Mouse (Mus musculus) ES-E14 (cell line): ENCODE measurements at regions not wholly inside any gene's neighbourhood (a gene's known extent, or its start where the extent isn't known, plus 50 kb on each side); places are given as distances from the start of the nearest gene placed in this dataset.
A peak's percentile ranks its signal among the peaks of the same experiment; 100 is the strongest.

Experiments used
- DNase-seq: peaks from one replicate; pipeline ENCODE4 v3.0.0-alpha.2; 2013; ENCODE audit warnings: low read depth, low spot score
- H3K27ac ChIP-seq: 2 replicates; pipeline ENCODE4 v1.5.1; 2012; ENCODE audit warnings: low read depth, mild to moderate bottlenecking, low read length, moderate library complexity, mixed read lengths; ENCODE audit not compliant: poor library complexity, insufficient read depth, severe bottlenecking
- H3K36me3 ChIP-seq: 2 replicates; pipeline ENCODE4 v1.6.1; 2012; ENCODE audit warnings: mild to moderate bottlenecking, low read length, moderate library complexity, mixed read lengths; ENCODE audit not compliant: control insufficient read depth, poor library complexity, insufficient read depth, severe bottlenecking
- H3K4me1 ChIP-seq, 2 experiments: fragments of 150-350 bp in 1 of 2; sonication (generic) in 1 of 2; 2 replicates each; pipeline ENCODE4 v1.6.1; 2012; ENCODE audit warnings: low read length in 2 of 2, mild to moderate bottlenecking in 1 of 2, mixed read lengths in 1 of 2; ENCODE audit not compliant: control insufficient read depth in 2 of 2, insufficient read depth in 2 of 2, poor library complexity in 1 of 2
- H3K4me3 ChIP-seq, 2 experiments: fragments of 150-350 bp in 1 of 2; sonication (generic) in 1 of 2; 2 replicates each; pipeline ENCODE4 v1.5.1; 2012; ENCODE audit warnings: low read length in 2 of 2, low read depth in 1 of 2, mild to moderate bottlenecking in 1 of 2, mixed read lengths in 1 of 2; ENCODE audit not compliant: insufficient read depth in 1 of 2, poor library complexity in 1 of 2, severe bottlenecking in 1 of 2
- H3K9ac ChIP-seq: 2 replicates; pipeline ENCODE4 v1.6.1; 2012; ENCODE audit warnings: low read depth, mild to moderate bottlenecking, low read length, mixed read lengths; ENCODE audit not compliant: poor library complexity, insufficient read depth, severe bottlenecking
- H3K9me3 ChIP-seq: fragments of 150-350 bp; sonication (generic); 2 replicates; pipeline ENCODE4 v1.6.1; 2012; ENCODE audit warnings: low read depth, mild to moderate bottlenecking, low read length; ENCODE audit not compliant: control insufficient read depth, insufficient read depth
- CHD2 ChIP-seq: IDR thresholded peaks from 2 replicates; pipeline ENCODE4 v1.6.1; 2014; ENCODE audit warnings: mild to moderate bottlenecking, low read depth, low read length, inconsistent platforms
- HCFC1 ChIP-seq: IDR thresholded peaks from 2 replicates; pipeline ENCODE4 v1.6.1; 2012; ENCODE audit warnings: low read length, inconsistent platforms, borderline replicate concordance; ENCODE audit not compliant: insufficient read depth
- MAFK ChIP-seq: IDR thresholded peaks from 2 replicates; pipeline ENCODE4 v1.6.1; 2014; ENCODE audit warnings: mild to moderate bottlenecking, low read depth, low read length, inconsistent platforms; ENCODE audit not compliant: insufficient read depth
- ZC3H11A ChIP-seq: IDR thresholded peaks from 2 replicates; pipeline ENCODE4 v1.6.1; 2012; ENCODE audit warnings: low read depth, mild to moderate bottlenecking, inconsistent platforms, low read length, borderline replicate concordance
- ZNF384 ChIP-seq: IDR thresholded peaks from 2 replicates; pipeline ENCODE4 v1.6.1; 2012; ENCODE audit warnings: low read depth, low read length, inconsistent platforms
- in situ Hi-C, 2 experiments: fragments of 600-800 bp; cut with MboI; formaldehyde crosslinking; loops; one replicate each; pipeline ENCODE4 v1.15.1; 2025; ENCODE audit warnings: low sequenced_read_pairs in 2 of 2, inconsistent platforms in 1 of 2; ENCODE audit not compliant: unreplicated experiment in 2 of 2

DNA sequence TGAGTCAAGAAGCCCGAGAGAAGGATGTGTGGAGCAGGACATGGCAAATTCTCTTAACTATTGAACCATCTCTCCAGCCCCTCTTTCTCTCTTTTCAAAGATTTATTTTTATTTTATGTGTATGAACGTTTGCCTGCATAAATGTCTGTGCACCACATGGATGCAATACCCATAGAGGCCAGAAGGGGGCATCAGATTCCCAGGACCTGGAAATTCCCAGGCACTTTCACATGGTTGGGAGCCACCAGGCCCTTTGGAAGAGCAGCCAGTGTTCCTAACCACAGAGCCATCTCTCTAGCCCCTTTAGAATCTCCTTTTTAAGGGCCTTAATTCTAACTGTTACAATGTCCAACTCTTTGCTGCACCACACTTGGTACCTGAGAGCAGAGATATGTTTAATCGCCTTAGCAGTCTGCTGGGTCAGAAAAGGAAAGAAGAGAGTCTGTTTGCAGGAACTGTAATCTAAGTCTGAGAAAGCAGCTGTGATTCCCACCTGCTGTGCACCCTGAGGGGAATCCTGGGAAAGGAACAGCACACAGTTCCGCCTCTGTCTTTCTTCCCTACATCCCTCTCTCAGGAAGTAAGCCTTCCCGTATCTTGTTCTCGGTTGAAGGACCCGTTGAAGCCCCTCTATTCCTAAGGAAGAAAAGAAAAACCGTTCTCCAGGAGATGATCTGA is 186.8 kb downstream of the Katnal1 start:
- no peak for DNase-seq
- peak overlapping the region in 1 of 2 experiments; percentile 73; a peak in 2 of 4 replicates for H3K4me3 ChIP-seq
- no peaks in the 10 kb centered on the region for H3K9me3 ChIP-seq
- H3K9ac ChIP-seq: peak overlapping the region; percentile 73; the same call in 1 of the 2 replicates
- H3K36me3 ChIP-seq: no peaks in the 10 kb centered on the region
- in situ Hi-C loops: no loop called here
- peaks cover 8 to 34% of the 10 kb centered on the region in 2 experiments for H3K4me1 ChIP-seq
- no peak for TF ChIP-seq ZC3H11A
- H3K27ac ChIP-seq: no peak overlapping the region; the same call in 1 of the 2 replicates

DNA sequence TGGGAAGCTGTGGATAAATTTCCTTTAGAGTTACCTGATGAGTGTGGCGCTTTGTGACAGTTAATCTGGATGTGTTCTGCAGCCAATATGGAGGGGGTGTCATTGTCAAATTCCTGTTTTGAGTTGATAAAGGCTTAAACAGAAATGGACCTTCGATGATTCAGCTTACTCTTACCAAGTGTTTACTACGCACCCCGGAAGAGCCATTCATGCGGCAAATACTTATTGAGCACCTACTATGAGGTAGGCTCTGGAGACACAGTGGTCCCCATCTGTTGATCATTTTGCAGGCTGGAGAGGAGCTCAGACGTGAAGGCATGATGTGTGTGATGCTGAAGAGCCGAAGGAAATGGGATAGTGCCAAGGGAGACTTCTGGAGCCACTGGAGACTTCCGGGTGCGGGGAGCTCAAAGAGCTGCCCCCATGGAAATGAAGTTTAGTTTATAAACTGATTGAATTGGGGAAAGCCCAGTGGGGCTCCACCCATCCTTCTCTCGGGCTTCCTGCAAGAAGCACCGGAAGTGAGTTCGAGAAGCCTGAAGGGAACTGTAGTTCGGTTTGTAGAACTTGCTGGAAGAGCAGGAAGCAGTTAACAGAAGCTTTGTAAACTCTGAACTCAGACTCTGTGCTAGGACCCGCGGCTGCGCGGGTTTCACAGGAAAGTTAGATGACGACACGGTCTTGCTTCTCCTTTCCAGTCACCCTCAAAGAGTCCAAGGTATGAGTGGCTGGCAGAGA is 187.7 kb downstream of the Katnal1 start:
- Histone ChIP-seq H3K4me1 (peaks cover 10 to 33% of the 10 kb centered on the region in 2 experiments), H3K9ac (peak overlapping the region; percentile 73; the same call in 1 of the 2 replicates), H3K36me3 (no peaks in the 10 kb centered on the region), H3K4me3 (peak overlapping the region; percentile 50 to 73), H3K27ac (peak overlapping the region; percentile 74), H3K9me3 (no peaks in the 10 kb centered on the region)
- peak; percentile 67; the same call in 1 of the 2 replicates for TF ChIP-seq HCFC1
- TF ChIP-seq ZC3H11A: no peak
- in situ Hi-C loops: no loop called here
- no peak for DNase-seq

DNA sequence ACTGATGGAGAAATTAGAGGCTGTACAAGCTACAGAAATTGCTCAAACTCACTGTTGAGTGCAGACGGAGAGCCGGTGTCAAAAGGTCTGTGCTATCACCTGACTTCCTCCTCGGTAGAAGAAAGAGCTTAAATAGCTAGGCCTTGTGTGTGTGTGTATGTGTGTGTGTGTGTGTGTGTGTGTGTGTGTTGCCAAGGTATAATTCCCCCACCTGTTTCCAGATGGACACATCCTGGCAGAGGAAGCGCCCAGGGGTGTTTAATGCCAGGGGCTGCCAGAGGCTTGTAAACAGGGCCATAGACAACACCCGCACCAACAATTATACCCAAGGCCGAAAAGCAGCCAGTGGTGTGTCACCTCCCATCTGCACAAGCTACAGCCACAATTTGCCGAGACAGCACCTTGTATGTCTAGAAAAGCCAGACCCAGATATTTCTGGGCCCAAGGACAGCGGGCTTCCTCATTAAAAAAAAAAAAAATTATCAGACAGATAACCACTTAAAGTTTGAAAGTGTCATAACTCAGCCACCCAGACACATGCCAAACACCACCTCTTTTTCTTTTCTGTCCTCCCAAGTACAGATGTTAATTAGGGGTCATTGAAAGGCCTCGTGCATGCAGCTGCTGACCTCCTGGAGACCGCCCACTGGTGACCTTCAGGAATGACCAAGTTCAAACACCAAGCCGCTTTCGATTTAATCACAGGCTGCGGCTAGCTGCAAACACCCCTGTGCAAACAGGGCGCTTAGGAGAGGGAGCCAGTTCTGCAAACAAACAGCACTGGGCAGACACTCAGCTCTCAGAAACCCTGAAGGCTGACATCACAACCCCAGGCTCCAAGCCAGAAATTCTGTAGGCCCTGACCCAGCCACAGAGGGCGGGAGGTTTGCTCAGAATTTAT is 188.0 kb upstream of the Ubl3 start:
- H3K4me3 ChIP-seq: peak overlapping the region; percentile 50 to 73
- no peak for TF ChIP-seq ZNF384
- H3K9ac ChIP-seq: peak overlapping the region; percentile 35; the same call in 1 of the 2 replicates
- H3K9me3 ChIP-seq: no peaks in the 10 kb centered on the region
- peak overlapping the region; percentile 17; the same call in 1 of the 2 replicates for H3K27ac ChIP-seq
- DNase-seq: no peak
- in situ Hi-C loops: no loop called here
- H3K4me1 ChIP-seq: peaks cover 10 to 32% of the 10 kb centered on the region in 2 experiments
- H3K36me3 ChIP-seq: no peaks in the 10 kb centered on the region

DNA sequence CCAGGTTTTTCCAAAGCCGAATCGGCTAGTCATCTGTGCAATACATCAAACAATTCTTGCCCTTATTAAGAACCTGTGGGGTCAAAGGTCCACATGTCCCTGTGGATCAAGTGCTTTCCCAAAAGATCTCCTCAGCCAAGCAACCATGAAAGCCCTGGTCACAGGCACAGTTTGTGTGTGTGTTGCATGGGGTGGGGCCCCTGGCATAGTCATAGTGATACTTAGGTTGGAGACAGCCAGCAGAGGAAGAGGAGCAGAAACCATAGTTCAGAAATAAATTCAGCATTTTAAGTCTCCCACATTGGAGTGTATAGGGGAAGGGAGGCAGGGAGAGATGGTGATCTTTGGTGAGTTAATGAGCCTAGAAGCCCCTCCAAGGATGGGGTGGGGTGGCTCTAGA is 187.1 kb upstream of the Ubl3 start:
- no peaks in the 10 kb centered on the region for H3K9me3 ChIP-seq
- TF ChIP-seq ZC3H11A (no peak), CHD2 (no peak), HCFC1 (no peak), MAFK (no peak), ZNF384 (no peak)
- no peak overlapping the region for H3K9ac ChIP-seq
- H3K36me3 ChIP-seq: no peaks in the 10 kb centered on the region
- H3K4me3 ChIP-seq: no peak overlapping the region
- peaks cover 10 to 32% of the 10 kb centered on the region in 2 experiments for H3K4me1 ChIP-seq
- H3K27ac ChIP-seq: no peak overlapping the region
- in situ Hi-C loops: no loop called here
- DNase-seq: no peak
